Mouse (Mus musculus): ENCODE data around the gene Dnajb4.
"Not testable (repeated sequence)": the region's sequence is repeated elsewhere in the genome, so short reads cannot be mapped to it uniquely, and the experiment has no call there.

GRCm38 (mm10) chr3:152129426-152129825 lies 80.7 kb downstream of the Dnajb4 start:
- not testable (repeated sequence) for TF ChIP-seq CTCF (IDR thresholded peaks at IDR 0.05; ENCODE audit: low read depth, low read length); POLR2A (IDR thresholded peaks at IDR 0.05; ENCODE audit: borderline replicate concordance, low read depth, low read length)
